Mouse (Mus musculus) ovary, postnatal 10 days (tissue): ENCODE measurements around the gene Kat14.
A peak's percentile ranks its signal among the peaks of the same experiment; 100 is the strongest.
"Not testable (repeated sequence)": the region's sequence is repeated elsewhere in the genome, so short reads cannot be mapped to it uniquely, and the experiment has no call there.

ENCODE experiments used
- DNase-seq: peaks from one replicate; pipeline ENCODE4 v3.0.0; 2022; ENCODE audit warnings: low spot score

Kat14 gene

GRCm38 (mm10) chr2:144368400-144369019, at the start of gene Kat14, which contains the start of gene Pet117:
Kat14 (plus strand) TSS chr2:144368983.
Pet117 (plus strand) TSS chr2:144368996.
- DNase-seq: peak; percentile 90

GRCm38 (mm10) chr2:144324218-144324617, 44.6 kb upstream of the Kat14 start:
- no peak for DNase-seq

GRCm38 (mm10) chr2:144329451-144329850, 39.3 kb upstream of the Kat14 start:
- no peak for DNase-seq

GRCm38 (mm10) chr2:144329937-144330336, 38.8 kb upstream of the Kat14 start:
- no peak for DNase-seq

GRCm38 (mm10) chr2:144330352-144330959, 38.3 kb upstream of the Kat14 start:
- DNase-seq: no peak

DNA sequence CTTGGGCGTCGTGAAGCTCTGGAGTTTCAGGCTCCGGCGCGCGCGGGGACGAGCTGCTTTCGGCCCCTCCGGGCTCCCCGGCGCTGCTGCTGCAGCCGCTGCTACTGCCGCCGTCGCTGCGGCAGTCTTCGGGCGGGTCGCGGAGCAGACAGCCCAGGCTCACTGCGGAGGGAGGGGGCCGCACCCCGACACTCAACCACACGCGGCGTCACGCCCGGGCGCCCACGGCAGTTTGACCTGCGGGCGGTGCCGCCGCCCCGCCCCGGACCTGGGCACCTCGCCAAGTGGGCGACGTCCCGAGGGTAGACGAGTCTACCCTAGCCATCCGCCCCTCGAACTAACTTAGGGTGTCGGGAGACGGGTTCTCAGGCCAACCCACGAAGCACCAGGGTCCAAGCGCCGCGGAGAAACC, 37.8 kb upstream of the Kat14 start:
- no peak for DNase-seq

- peak; percentile 12 for DNase-seq
Observed at GRCm38 (mm10) chr2:144331401-144332302, 37.1 kb upstream of the Kat14 start, which contains the start of gene Ovol2. Ovol2 (minus strand) TSS chr2:144332146.

- no peak for DNase-seq
Observed at GRCm38 (mm10) chr2:144332486-144332885, 36.3 kb upstream of the Kat14 start.

DNA sequence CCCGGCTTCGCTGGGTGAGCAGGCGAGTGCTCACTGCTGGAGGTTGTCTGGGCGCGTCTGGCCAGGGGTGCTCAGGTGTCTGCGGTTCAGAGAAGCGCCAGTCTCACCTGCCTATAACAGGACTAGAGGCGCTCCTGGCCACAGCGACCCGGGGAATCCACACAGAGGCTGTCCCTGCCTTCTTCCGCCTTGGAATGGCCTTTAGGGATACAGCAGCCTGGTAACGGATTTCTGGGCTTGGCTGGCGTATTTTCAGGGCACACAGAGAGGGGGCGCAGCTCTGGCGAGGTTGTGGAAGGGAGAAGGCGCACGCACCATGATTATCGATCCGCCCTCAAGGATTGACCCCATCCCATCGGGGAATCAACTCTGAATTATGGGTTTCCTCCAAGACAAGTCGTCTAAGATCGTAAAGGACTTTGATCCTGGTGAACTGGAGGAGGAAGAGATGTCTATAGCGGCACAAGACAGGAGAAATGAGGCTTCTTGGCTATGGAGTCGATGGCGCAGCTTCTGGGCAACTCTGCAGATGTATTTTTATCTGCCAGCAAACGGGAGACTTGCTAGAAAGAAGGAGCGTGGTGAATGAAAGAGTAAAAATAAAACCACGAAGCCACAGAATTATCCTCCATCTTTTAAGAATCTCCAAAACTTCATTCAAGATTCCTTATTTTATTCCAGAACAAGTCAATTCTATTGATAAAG, 35.5 kb upstream of the Kat14 start:
- no peak for DNase-seq

DNA sequence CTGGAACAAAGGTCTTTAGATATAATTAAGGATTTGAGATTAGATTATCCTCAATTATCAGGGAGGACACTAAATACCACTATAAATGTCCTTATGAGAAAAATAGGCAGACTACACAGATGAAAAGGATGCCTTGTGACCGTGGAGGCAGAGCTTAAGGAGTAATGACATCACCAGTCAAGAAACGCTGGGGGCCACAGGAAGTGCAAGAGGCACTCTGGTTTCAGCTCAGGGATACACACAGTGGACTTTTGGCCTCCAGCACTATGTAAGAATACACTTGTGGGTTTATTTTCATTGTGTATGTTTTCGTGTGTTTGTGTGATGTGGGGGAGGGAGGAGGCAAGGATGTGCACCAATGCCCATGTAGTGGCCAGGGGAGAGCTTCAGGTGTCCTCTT, 31.6 kb upstream of the Kat14 start:
- no peak for DNase-seq

DNA sequence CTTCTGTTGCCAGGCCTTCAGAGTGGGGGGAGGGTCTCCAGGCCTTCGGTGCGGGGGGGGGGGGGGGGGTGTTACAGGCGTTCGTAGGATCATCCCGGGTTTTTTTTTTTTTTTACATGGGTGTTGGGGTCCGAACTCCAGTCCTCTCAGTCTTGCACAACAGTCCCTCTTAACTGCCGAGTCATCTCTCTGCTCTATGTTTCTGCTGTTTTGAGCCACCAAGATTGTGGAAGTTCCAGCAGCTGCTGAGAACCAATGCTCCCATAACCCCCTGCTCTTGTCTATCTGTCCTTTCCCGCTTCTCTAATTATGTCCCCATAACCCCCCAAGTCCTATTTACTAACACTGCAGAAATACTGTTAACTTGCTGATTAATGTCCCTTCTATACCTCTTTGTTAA, 31.1 kb upstream of the Kat14 start:
- no peak for DNase-seq

DNA sequence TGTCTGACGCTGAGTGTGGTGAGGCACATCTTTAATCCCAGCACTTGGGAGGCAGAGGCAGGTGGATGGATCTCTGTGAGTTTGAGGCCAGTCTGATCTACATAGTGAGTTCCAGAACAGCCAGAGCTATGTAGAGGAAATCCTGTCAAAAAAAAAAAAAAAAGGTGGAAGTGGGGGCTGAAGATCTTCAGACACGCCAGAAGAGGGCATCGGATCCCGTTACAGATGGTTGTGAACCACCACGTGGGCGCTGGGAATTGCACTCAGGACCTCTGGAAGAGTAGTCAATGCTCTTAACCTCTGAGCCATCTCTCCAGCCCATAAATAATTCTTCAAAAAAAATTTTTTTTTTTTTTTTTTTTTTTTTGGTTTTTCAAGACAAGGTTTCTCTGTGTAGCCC, 30.6 kb upstream of the Kat14 start:
- not testable (repeated sequence) for DNase-seq

- DNase-seq: no peak
Observed at GRCm38 (mm10) chr2:144343158-144343557, 25.6 kb upstream of the Kat14 start.

DNA sequence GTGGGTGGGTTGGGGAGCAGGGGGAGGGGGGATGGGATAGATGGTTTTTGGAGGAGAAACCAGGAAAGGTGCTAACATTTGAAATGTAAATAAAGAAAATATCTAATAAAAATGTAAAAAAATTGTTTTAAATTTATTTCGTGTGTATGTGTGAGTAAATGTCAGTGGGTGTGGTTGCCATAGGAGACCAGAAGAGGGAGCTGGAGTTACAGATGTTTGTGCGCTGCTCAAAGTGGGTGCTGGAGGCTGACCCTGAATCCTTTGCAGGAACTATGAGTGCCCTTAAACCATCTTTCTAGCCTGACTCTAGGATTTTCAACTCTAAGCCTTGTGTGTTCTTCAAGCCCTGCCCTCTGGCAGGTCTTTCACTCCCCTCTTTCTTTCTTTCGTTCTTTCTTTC, 20.3 kb upstream of the Kat14 start:
- no peak for DNase-seq

DNA sequence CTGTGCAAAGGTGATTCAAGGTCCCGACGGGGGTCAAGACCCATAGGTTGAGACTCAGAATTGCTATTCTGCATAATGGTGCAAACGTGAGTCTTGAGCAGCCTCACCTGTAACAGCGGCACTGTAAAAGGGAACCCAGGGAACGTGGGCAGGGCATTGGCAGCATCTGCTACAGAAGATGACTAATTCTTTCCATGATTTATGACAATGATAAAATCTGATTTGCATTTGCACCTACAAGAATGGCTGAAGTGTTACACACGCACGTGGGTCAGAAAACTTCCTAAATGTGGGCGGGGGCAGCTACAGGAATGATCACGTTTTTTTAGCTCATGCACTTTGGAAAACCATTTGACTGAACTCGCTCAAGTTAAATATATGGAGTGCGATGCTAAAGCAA, 15.9 kb upstream of the Kat14 start:
- DNase-seq: no peak

GRCm38 (mm10) chr2:144369020-144369421, 238 bp downstream of the Kat14 start:
- peak; percentile 77 for DNase-seq

DNA sequence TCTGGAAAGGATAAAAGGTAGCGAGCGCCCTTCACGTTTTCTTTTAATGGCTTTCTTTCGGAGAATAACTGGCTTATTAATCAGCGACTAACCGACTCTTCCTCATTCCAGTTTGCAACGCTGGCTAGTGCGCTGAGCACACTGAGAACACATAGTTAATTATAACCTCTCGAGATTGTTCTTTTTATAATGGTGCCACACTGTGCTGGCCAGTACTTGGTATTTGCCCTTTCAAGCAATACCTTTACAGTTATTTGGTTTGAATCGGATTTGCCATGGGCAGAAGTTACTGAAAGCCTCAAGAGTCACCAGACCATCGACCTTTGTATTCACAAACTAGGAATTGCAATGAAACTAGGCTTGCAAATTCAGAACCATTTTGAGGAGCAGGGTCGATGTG, 728 bp downstream of the Kat14 start:
- DNase-seq: peak; percentile 2

GRCm38 (mm10) chr2:144371566-144371965, 2.8 kb downstream of the Kat14 start:
- no peak for DNase-seq

- DNase-seq: no peak
Observed at GRCm38 (mm10) chr2:144373063-144373462, 4.3 kb downstream of the Kat14 start.

GRCm38 (mm10) chr2:144375063-144375703, 6.4 kb downstream of the Kat14 start:
- no peak for DNase-seq

GRCm38 (mm10) chr2:144381293-144381692, 12.5 kb downstream of the Kat14 start:
- DNase-seq: no peak

GRCm38 (mm10) chr2:144381741-144382140, 13.0 kb downstream of the Kat14 start:
- no peak for DNase-seq
